Mouse (Mus musculus): ENCODE data around the gene Vmn1r104. TPM values are rescaled to one million over a fixed set of nuclear protein-coding genes. Genes with fewer than 3 reads are reported as not detected.
"Not testable (repeated sequence)": the region's sequence is repeated elsewhere in the genome, so short reads cannot be mapped to it uniquely, and the experiment has no call there.

The Vmn1r104 gene
- not detected for total RNA-seq (2021)
- long read RNA-seq, experiment 1 = 0 reads
- long read RNA-seq, experiment 2 = 0 reads

- DNase-seq (ENCODE audit: low spot score in 2 of 2) = not testable (repeated sequence)
Observed at GRCm38 (mm10) chr7:20533537-20533936, at the start of gene Vmn1r104. Vmn1r104 (plus strand) TSS chr7:20533837.

- DNase-seq (ENCODE audit: low spot score in 2 of 2) = not testable (repeated sequence)
Observed at GRCm38 (mm10) chr7:20510434-20510833, 23.2 kb upstream of the Vmn1r104 start, which contains the start of gene Vmn1r103. Vmn1r103 (minus strand) TSS chr7:20510534.

GRCm38 (mm10) chr7:20545657-20546056, 12.0 kb downstream of the Vmn1r104 start, which contains the start of gene Gm5726:
Gm5726 (minus strand) TSS chr7:20545757.
- not testable (repeated sequence) for DNase-seq (ENCODE audit: low spot score in 2 of 2)

DNA sequence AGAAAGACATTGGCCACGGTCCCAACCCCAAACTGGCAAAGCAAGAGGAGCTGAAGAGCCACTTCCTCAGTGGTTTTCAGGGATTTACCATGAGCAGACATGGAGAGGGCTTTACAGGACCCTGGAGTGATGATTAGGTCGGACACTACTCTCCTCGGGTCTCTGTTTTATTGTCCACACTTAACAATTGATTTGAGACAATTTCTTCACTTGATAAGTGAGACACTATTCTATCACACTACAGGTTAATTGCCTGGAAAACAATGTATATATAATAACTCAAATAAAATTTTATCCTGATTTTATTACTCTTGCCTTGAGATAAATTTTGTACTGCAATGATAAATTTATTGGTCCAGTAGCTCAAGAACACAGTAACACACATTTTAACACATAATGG, 42.5 kb downstream of the Vmn1r104 start, which contains the start of gene Gm4141:
Gene Gm4141, minus strand, starts transcription at position 101 of the 400 bp plus-strand sequence.
- DNase-seq (ENCODE audit: low spot score in 2 of 2) = not testable (repeated sequence)

Other genes with a start within 250 kb of the Vmn1r104 start
- gene Gm4133, start 199.8 kb upstream of the Vmn1r104 start, total RNA-seq (2021) = not detected
- gene Gm5728, start 158.4 kb upstream of the Vmn1r104 start, total RNA-seq (2021) = not detected
- not detected for gene Vmn1r100, start 115.9 kb upstream of the Vmn1r104 start, total RNA-seq (2021)
- gene Vmn1r101, start 91.2 kb upstream of the Vmn1r104 start, total RNA-seq (2021) = not detected
- not detected for gene Gm10670, start 58.9 kb upstream of the Vmn1r104 start, total RNA-seq (2021)
- gene Vmn1r103, start 23.3 kb upstream of the Vmn1r104 start, total RNA-seq (2021) = not detected
- not detected for gene Gm5726, start 11.9 kb downstream of the Vmn1r104 start, total RNA-seq (2021)
- not detected for gene Gm4141, start 42.4 kb downstream of the Vmn1r104 start, total RNA-seq (2021)
- gene Gm4513, start 65.2 kb downstream of the Vmn1r104 start, total RNA-seq (2021) = not detected
- gene Vmn1r107, start 135.1 kb downstream of the Vmn1r104 start, total RNA-seq (2021) = not detected
- gene Vmn1r111, start 169.4 kb downstream of the Vmn1r104 start, total RNA-seq (2021) = not detected
- not detected for gene Gm10668, start 196.8 kb downstream of the Vmn1r104 start, total RNA-seq (2021)
- not detected for gene Vmn1r112, start 237.3 kb downstream of the Vmn1r104 start, total RNA-seq (2021)